Mouse (Mus musculus) CD4-positive, CD25-positive, alpha-beta regulatory T cell, adult 4 months (primary cell): ENCODE measurements at regions not wholly inside any gene's neighbourhood (a gene's known extent, or its start where the extent isn't known, plus 50 kb on each side); places are given as distances from the start of the nearest gene placed in this dataset.

ENCODE experiments used
- ATAC-seq: one replicate; pipeline ENCODE4 v1.8.0; 2017

DNA sequence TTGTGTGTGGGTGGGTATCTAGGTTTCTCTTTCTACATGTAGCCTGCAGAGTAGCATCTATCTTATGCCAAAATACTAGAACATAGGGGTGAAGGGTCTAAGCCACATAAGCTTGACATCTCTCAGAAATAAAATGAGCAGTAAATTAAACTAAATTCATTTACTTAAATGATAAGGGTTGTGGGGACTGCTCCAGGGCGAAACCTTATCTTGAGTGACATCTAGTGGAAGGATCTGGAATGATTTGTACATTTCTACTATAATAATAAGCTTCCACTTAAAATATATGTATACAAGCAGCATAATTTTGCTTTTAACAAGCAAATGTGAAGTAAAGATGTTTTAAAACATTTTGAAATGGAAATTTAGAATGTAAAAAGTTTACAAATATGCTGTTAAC is 271.4 kb downstream of the Vgll3 start:
- no peak for ATAC-seq

DNA sequence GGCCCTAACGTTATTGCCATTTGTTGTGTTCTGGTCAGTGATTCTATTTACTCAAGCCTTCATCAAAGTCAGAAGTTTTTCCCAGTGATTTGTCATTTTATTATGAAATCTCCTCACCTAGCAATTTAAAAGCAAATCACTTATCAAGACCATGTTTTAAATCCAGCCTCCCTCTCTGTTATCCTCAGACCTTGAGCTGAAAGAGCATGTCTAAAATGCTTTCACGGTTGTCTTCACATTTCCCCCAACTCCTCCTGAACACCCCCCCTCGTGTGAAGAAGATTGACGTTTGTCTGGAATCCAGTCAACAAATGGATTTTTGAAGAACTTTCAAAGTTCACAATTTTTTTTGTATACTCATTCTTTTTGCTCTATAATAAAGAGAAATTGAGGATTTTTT is 277.7 kb downstream of the Vgll3 start:
- ATAC-seq, result no peak

DNA sequence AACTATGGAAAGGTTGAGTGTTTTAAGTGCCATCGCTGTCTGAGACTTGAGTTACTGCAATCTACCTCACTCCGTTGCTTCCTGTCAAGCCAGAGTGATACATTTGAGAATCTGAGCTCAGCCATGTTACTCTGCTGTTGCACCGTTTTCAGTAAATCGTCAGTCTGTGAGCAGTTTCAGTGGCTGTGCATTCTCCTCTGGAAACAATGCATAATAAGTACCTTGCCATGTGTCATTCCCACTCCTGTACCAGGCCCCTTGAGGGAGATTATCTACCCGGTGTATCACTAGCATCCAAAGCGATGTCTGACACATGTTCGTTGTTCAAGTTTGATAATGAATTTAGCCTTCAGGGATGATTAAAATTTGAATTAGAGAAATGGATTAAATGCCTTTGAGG is 280.6 kb downstream of the Vgll3 start:
- no peak for ATAC-seq

GRCm38 (mm10) chr16:66117930-66118329 is 302.9 kb downstream of the Vgll3 start:
- ATAC-seq, result no peak

GRCm38 (mm10) chr16:66137755-66138154 is 322.7 kb downstream of the Vgll3 start:
- ATAC-seq, result no peak

GRCm38 (mm10) chr16:66144765-66145164 is 329.7 kb downstream of the Vgll3 start:
- no peak for ATAC-seq

- no peak for ATAC-seq
Measured at GRCm38 (mm10) chr16:66145280-66145679, 330.2 kb downstream of the Vgll3 start.

DNA sequence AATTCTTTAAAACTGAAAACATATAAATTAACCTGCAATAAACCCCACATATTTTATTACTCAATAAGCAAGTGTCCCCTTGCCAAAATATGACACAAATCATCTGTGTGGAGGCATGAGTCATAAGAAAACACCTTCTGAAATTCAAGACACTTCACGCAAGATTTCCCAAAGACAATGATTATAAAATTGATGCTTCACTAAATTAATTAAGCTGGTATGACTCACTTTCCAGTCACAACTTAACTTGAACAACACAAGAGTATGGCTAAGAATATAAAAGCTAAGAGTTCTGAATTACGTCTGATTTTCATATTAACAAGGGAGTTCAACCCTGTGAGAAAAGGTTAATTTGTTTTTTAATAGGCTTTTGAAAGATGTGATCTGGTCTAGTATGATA is 353.2 kb downstream of the Vgll3 start:
- ATAC-seq, result no peak

DNA sequence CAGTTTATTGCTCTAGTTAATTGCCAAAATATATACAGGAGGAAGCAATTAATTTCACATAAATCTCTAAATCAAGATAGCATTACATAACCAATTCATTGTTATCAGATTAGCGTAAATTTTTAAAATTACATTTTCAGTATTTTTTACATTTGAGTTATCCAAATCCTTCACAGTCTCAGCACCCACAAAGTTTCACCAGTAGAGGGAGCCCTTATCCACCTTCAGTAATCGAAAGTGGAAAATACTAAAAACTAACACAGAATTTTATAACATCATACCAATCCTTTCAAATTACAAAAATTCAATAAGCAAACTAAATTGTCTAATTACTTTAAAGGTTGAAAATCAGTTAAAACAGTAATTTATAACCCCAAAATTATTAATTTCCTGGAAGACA is 375.7 kb downstream of the Vgll3 start:
- ATAC-seq, result peak; percentile 51

DNA sequence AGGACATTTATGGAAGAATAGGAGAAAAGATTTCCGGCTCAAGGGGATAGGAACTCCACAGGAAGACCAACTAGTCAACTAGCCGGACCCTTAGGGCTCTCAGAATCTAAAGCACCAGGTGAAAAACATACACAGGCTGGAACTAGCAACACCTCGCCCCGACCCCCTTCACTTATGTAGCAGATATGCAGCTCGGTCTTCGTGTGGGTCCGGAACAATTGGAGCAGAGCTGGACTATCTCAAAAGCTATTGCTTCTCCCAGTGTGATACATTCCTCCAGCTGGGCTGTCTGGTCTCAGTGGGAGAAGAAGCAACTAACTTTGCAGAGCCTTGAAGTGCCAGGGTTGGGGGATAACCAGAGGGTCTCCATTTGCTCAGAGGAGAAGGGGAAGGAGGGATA is 386.3 kb downstream of the Vgll3 start:
- no peak for ATAC-seq
